7 mouse cellular contexts compared by ENCODE assay signal in genomic region chr10:32953771-32954170, GRCm38 (mm10).
DNase-seq lines count a peak whose midpoint lies in the region; TF ChIP-seq lines count a peak whose summit lies in the region.
"Not testable (repeated sequence)": the region's sequence is repeated elsewhere in the genome, so short reads cannot be mapped to it uniquely, and the experiment has no call there.

No protein-coding gene starts in this region.

- in situ Hi-C loops in ES-E14 (cut with MboI; ENCODE audit: low sequenced_read_pairs in 2 of 2, unreplicated experiment in 2 of 2), result not testable (repeated sequence)

- H3K4me3 ChIP-seq in ES-Bruce4 (ENCODE audit: low read depth, low read length); ES-E14 (ENCODE audit: insufficient read depth in 1 of 2, low read depth in 1 of 2, low read length in 2 of 2, poor library complexity in 1 of 2, severe bottlenecking in 1 of 2); layer of hippocampus, adult 2 months: not testable (repeated sequence)

- TF ChIP-seq POLR2A in ES-Bruce4 (IDR thresholded peaks at IDR 0.05; ENCODE audit: insufficient read depth, low read length), result not testable (repeated sequence)

- not testable (repeated sequence) for H3K9ac ChIP-seq in ES-Bruce4 (ENCODE audit: low read depth, poor library complexity, severe bottlenecking); ES-E14 (ENCODE audit: insufficient read depth, low read depth, low read length, poor library complexity, severe bottlenecking)

- not testable (repeated sequence) for H3K27me3 ChIP-seq in ES-Bruce4 (ENCODE audit: control insufficient read depth, insufficient read depth, low read length, poor library complexity, severe bottlenecking)

- not testable (repeated sequence) for TF ChIP-seq CTCF in ES-Bruce4 (IDR thresholded peaks at IDR 0.05; ENCODE audit: low read depth, low read length); layer of hippocampus, adult 2 months (conservative IDR thresholded peaks at IDR 0.05)

- H3K36me3 ChIP-seq in ES-Bruce4 (ENCODE audit: control insufficient read depth, insufficient read depth, low read length, poor library complexity, severe bottlenecking); ES-E14 (ENCODE audit: control insufficient read depth, insufficient read depth, low read length, poor library complexity, severe bottlenecking): not testable (repeated sequence)

- peaks cover 26% of the 10 kb centered on the region for H3K9me3 ChIP-seq in ES-Bruce4 (replicated peaks; ENCODE audit: control insufficient read depth, insufficient read depth, low read length, poor library complexity, severe bottlenecking)
- H3K9me3 ChIP-seq in ES-E14 (ENCODE audit: control insufficient read depth, insufficient read depth, low read depth, low read length), result not testable (repeated sequence)

- peak overlapping the region; percentile 54 for H3K27ac ChIP-seq in ES-Bruce4 (ENCODE audit: insufficient read depth, low read length)
- H3K27ac ChIP-seq in ES-E14 (ENCODE audit: insufficient read depth, low read depth, low read length, poor library complexity, severe bottlenecking), result peak overlapping the region; percentile 22; the same call in 1 of the 2 replicates
- peak overlapping the region; percentile 33; the same call in 1 of the 2 replicates for H3K27ac ChIP-seq in layer of hippocampus, adult 2 months

- DNase-seq in ES-CJ7 (ENCODE audit: low read depth, low spot score) (peak; percentile 35), R1 (ENCODE audit: low read depth, low spot score) (peak; percentile 77), ZHBTc4 (ENCODE audit: low read depth, low spot score) (peak; percentile 65)
- DNase-seq in ES-E14 (ENCODE audit: low read depth, low spot score); layer of hippocampus, adult 2 months (ENCODE audit: low spot score in 2 of 2): not testable (repeated sequence)
- peak; percentile 23 for DNase-seq in heart, adult 11 months

- TF ChIP-seq EP300 in ES-Bruce4 (IDR thresholded peaks at IDR 0.05; ENCODE audit: insufficient read depth, low read depth, low read length), result not testable (repeated sequence)

- H3K4me1 ChIP-seq in ES-Bruce4 (ENCODE audit: control insufficient read depth, insufficient read depth, low read length); ES-E14 (ENCODE audit: control insufficient read depth in 2 of 2, insufficient read depth in 2 of 2, low read length in 2 of 2, poor library complexity in 1 of 2): not testable (repeated sequence)
